Mouse (Mus musculus): ENCODE results near the gene Ncoa5. TPM values are rescaled to one million over a fixed set of nuclear protein-coding genes. Genes with fewer than 3 reads are reported as not detected.

The Ncoa5 gene
- total RNA-seq, 2 experiments from 2014 or later: 53.4 to 56.8 TPM

DNA sequence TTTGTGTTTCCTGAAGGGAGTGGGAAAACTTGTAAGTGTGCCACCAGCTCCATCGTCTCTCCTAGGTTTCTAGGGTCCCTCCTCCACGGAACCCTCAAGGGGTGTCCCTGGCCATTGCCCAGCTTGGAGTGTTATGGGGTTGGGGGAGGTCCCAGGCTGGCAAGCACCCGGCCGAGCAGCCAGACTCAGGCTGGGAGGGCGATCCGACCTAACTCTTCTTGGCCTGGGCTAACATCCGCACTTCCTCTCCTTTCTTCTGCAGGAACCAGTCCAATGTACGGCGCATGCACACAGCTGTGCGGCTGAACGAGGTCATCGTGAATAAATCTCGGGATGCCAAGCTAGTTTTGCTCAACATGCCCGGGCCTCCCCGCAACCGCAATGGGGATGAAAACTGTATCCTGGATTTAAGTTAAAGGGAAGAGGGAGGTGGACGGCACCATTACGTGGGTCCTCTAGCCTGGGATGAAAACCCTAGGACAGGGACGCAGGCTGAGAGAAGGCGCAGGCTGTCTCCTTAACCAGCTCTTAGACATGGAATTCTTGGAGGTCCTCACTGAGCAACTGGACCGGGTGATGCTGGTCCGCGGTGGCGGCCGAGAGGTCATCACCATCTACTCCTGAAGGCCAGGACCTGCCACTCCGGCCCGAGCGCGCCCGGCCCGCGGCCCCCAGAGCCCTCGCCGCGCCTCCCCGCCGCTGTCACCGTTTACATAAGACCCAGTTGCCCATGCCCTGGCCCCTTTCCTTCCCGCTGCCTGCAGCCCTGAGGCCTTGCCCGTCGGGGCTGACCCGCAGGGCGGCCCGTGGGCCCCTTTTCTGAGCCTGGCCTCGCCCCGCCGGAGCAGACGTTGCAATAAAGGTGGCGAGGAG lies 37.6 kb downstream of the Ncoa5 start:
- no peak for DNase-seq (ENCODE audit: low spot score in 2 of 2)

DNA sequence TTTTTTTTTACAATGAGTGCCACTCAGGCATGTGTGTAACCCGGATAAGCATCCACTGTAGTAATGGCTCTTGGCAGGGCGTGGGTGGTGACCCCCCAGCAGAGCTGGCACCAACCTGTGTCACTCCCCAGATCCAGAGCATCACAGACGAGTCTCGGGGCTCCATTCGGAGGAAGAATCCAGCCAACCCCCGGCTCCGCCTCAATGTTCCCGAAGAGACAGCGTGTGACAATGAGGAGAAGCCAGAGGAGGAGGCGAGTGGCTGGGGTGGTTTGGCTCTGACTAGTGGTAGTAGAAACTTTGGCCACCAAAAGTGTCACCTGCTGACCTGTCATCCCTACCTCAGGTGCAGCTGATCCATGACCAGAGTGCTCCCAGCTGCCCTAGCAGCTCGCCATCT lies 38.7 kb downstream of the Ncoa5 start:
- peak in 1 of 2 experiments; percentile 55 for DNase-seq (ENCODE audit: low spot score in 2 of 2)

DNA sequence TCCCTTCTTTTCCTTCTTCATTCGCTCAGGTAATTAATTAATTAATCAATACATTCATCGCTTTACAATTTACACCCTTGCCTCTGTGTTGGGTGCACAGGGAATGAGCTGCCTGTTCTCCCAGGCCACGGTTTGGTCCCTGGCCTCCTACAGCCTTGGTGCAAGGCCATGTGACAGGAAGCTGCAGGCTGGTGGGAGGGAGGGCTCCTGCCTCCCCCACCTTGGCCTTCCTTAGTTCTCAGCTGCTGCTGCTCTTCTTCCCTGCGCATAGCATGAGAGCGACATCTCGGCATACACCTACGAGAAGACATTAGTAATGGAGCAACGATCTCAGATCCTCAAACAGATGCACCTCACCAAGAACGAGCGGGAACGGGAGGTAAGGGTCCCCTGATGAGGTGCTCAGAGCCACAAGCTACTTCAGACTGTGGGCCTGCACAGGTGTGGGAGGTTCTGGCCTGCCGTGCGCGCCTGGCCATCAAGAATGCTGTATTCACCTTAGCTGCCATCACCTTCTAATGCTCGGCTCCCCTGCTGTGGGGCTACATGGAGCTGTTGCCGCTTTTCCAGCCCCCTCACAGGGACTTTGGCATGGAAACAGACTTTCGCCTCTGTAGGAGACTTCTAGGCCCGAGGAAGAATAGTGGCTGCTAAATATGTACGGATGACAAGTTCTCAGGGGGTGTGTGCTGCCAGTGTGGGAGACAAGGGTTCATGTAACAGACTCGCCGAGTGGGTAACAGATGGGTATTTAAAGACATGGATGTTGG lies 39.8 kb downstream of the Ncoa5 start:
- peak; percentile 64 to 76 for DNase-seq (ENCODE audit: low spot score in 2 of 2)

- no peak for DNase-seq (ENCODE audit: low spot score in 2 of 2)
Measured at GRCm38 (mm10) chr2:164994156-164994555, 40.5 kb downstream of the Ncoa5 start.

GRCm38 (mm10) chr2:164991808-164992207 lies 42.9 kb downstream of the Ncoa5 start:
- no peak for DNase-seq (ENCODE audit: low spot score in 2 of 2)

DNA sequence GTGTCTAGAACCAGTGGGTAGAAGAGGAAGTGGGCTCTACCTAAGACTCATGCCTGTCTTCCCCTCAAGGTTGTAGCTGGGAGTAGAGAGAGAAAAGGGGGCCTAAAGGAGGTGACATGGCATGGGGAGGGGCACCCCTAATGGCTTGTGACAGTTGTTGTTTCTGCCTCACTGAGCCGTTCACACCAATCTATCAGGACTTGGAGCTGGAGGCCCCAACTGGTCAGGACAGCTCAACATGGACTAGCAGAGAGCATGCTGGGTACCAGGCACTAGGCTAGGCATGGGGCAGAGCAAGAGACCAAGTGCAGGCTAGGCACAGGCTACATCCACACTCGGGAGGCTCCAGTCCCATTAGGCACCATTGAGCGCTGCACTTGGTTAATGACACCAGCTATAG lies 43.6 kb downstream of the Ncoa5 start:
- DNase-seq (ENCODE audit: low spot score in 2 of 2): no peak

DNA sequence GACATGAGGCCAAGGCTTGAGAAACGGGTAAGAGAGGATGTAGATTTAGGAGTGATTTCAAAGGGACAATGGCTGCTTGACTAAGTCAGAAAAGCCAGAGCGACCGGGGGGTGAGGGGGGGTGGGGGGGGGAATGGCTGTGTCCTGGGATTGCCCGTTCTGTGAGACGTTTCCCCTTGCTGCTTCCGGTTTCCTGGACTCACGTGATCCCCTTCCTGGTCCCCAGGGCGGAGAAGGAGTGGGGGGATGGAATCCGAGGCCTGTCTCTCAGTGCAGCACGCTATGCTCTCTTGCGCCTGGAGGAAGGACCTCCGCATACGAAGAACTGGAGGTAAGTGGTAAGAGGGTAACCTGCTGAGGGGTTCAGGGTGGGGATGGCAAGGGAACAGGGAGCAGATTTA lies 45.9 kb downstream of the Ncoa5 start:
- no peak for DNase-seq (ENCODE audit: low spot score in 2 of 2)

DNA sequence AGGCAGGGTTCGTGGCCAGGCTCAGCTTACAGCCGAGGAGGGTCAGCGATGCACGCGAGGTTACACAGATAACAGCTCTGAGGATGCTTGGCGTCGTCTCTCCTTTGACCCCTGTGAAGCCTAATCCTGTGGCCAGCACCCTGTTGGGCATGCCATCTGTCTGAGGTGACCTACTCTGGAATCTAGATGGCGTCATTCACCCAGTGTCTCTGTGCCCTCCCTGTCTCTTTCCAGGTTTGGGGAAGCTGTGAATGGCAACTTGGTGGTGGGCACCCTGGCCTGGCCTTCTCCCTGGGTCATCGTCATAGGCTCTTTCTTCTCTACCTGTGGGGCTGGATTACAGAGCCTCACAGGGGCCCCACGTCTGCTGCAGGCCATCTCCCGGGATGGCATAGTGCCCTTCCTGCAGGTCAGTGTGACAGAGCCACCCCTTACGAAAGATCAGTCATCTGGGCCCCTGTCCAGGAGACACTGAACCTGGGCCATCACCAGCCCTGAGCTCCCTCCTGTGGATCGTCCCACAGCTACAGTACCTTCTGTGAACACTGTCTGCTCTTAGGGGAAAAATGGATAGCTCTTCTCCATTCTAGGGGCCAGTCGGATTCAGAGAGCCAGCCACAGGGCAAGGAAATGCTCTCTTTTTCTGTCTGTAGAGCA lies 48.2 kb downstream of the Ncoa5 start:
- no peak for DNase-seq (ENCODE audit: low spot score in 2 of 2)

DNA sequence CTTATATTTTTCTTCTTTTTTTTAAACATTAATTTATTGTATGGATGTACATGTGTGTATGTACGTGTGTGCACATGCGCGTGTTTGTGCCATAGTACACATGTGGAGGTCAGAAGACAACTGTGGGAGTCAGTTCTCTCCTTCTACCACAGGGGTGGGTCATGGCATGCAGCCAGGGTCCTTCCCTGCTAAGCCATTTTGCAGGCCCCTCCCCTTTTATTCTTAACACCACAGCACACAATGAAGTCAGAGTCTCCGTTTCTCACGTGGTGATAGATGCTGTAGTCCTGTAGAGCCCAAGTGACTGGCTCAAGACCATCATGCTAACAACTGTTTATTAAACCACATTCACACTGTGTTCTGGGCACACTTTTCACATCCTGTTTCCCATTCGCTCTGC lies 48.7 kb downstream of the Ncoa5 start:
- no peak for DNase-seq (ENCODE audit: low spot score in 2 of 2)

DNA sequence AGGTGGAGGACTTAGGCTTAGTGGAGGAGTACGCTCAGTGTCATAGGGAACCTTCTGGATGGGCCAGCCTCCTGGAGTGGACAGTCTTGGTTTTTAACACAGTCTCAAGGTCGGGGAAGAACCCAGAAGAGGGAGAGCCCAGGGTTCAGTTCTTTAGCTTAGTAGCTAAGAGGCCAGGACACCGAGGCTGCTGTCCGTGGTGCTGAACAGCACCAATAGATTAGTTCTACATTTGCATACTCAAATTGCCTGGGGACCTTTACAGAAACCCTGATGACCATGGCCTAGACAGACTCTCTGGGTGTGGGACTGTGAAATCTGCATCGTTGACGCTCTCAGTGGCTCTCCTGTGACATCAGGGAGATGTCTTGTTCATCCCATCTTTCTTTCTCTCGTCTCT lies 54.9 kb downstream of the Ncoa5 start:
- no peak for DNase-seq (ENCODE audit: low spot score in 2 of 2)

DNA sequence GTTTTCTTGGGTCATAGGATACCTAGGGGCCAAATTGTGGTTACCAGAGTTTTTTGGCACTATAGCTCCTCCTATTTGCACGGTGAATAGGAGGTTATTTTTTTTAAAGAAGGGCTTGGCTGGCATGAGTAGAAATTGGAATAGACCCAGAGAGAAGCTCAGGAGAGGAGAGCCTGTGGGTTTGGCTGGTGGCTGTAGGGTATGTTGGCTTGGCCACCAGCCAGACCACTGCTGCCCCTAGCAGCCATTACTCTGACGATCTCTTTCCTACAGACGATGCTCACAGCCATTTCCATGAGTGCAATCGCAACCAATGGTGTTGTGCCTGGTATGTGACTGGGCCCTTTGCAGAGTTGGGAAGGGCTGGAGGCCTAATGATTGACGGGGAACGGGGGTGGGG lies 59.1 kb downstream of the Ncoa5 start:
- no peak for DNase-seq (ENCODE audit: low spot score in 2 of 2)

- DNase-seq (ENCODE audit: low spot score in 2 of 2): no peak
Measured at GRCm38 (mm10) chr2:164972646-164973045, 62.0 kb downstream of the Ncoa5 start.

GRCm38 (mm10) chr2:164970631-164971196 lies 64.0 kb downstream of the Ncoa5 start:
- DNase-seq (ENCODE audit: low spot score in 2 of 2): peak; percentile 74 to 84

- peak; percentile 58 to 68 for DNase-seq (ENCODE audit: low spot score in 2 of 2)
Measured at GRCm38 (mm10) chr2:164969348-164969781, 65.3 kb downstream of the Ncoa5 start.

GRCm38 (mm10) chr2:164968451-164968851 lies 66.2 kb downstream of the Ncoa5 start:
- DNase-seq (ENCODE audit: low spot score in 2 of 2): peak; percentile 54 to 62

- peak; percentile 76 to 85 for DNase-seq (ENCODE audit: low spot score in 2 of 2)
Measured at GRCm38 (mm10) chr2:164967761-164968440, 66.8 kb downstream of the Ncoa5 start.

GRCm38 (mm10) chr2:164967193-164967592 lies 67.5 kb downstream of the Ncoa5 start:
- peak; percentile 32 to 52 for DNase-seq (ENCODE audit: low spot score in 2 of 2)

GRCm38 (mm10) chr2:164966381-164966780 lies 68.3 kb downstream of the Ncoa5 start:
- DNase-seq (ENCODE audit: low spot score in 2 of 2): no peak

- DNase-seq (ENCODE audit: low spot score in 2 of 2): no peak
Measured at GRCm38 (mm10) chr2:164964981-164965380, 69.7 kb downstream of the Ncoa5 start.

DNA sequence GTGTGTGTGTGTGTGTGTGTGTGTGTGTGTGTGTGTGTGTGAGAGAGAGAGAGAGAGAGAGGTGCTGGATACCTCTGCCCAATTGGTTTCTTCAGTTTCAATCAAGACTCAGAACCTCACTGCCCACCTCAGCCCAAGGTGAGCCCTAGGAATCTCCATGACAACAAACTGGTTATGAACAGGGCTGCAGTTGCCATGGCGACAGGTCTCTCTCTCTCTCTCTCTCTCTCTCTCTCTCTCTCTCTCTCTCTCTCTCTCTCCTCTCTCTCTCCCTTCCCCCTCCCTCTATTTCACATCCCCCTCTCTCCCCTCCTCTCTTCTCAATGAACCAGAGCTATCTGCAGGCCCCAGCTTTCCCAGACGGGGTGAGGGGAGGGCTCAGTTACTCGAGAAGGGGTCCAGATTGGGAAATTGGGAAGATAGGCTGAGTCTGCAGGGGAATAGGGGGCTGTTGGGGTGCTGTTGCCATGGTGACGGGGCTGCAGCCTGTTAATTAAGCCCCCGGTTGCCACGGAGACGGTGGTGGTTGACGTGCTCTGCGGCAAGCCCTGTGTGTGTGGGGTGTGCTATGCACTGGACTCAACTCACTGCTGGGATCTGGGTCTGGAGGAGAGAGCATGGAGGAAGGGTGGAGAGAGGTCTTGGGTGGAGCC lies 70.3 kb downstream of the Ncoa5 start:
- DNase-seq (ENCODE audit: low spot score in 2 of 2): peak; percentile 32 to 50
